Mouse (Mus musculus) regulatory T cell (primary cell): ENCODE measurements around the gene Crygc.

ENCODE experiments used
- in situ Hi-C: fragments of 300-600 bp; cut with MboI, MseI; formaldehyde crosslinking; loops from one replicate; pipeline ENCODE4 v1.15.1; 2025; ENCODE audit warnings: high pct_unique_total_duplicates

Gene Crygc

DNA sequence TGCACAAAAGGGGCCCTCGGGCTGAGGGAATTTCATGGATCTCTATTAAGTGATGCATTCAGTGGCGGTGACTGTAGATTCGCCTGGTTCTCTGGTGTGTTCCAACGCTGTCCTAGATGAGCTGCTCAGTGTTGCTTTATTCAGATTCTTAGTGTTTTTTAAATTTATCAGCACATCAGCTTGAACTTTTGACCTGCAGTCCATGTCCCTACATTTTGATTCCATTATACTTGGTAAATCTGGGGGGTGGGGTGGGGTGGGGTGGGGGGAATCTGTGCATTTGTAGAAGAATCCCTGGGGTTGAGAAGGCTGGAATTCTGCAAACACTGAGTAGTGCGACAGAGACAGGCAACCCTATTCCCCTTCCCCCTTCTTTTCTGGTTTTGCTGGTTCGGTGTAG is at the start of gene Crygc:
Gene Crygc, minus strand, starts transcription at position 101 of the 400 bp plus-strand sequence.
- in situ Hi-C loops, result no loop called here

DNA sequence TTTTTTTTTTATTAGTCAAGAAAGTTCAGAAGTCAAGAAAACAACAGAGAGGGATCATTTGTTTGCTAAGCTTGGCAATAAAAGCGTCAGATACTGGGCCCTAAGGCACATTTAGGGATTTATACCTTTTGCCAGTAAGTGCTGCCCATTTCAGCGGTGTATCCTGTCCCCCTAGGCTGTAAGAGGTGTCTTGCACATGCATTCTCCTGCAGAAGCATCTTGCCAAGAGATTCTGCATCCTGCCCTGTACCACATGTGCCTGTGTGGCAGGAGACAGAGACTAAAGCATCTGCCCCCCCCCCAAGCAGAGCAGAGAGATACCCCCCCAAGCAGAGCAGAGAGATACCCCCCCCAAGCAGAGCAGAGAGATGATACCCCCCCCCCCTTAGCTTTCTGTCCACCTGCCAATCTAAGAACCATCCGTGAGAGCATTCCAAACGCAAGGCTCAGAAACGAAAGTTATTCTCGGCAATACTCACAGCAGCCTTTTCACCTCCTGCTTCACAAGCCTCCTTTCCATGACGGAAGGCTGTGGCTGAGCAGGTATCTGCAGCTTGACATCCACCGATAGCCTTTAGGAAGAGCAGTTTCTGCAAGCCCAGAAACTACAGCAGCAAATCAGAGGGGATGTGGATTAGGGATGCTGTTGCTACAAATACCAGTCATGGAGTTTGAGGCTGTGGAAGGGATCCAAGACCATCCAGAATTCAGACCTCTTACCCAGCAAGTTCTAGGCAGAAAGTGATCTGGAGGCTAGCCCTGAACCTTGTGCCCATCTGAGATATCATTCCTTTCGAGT is 49.3 kb upstream of the Crygc start, which contains the start of gene D630023F18Rik:
Gene D630023F18Rik, minus strand, starts transcription at position 641 of the 799 bp plus-strand sequence.
- in situ Hi-C loops, result no loop called here

DNA sequence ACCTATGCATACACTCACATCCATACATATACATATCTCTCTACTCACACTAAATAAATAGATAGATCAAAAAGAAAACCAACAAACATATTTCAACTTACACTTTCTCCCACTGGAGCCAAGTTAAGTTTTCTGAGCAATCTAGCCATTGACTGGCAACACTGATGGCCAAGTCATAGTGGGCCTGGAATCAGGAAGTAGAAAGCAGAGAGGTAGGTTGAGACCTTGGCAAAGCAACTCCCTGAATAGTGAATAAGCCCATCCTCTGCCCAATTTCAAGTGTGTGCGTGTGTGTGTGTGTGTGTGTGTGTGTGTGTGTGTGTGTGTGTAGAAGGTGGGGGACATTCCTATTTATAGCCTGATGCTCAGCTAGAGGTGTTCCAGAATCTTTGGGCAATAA is 45.9 kb upstream of the Crygc start, which contains the start of gene Gm28845:
Gene Gm28845, minus strand, starts transcription at position 121 of the 400 bp plus-strand sequence.
- in situ Hi-C loops, result no loop called here

DNA sequence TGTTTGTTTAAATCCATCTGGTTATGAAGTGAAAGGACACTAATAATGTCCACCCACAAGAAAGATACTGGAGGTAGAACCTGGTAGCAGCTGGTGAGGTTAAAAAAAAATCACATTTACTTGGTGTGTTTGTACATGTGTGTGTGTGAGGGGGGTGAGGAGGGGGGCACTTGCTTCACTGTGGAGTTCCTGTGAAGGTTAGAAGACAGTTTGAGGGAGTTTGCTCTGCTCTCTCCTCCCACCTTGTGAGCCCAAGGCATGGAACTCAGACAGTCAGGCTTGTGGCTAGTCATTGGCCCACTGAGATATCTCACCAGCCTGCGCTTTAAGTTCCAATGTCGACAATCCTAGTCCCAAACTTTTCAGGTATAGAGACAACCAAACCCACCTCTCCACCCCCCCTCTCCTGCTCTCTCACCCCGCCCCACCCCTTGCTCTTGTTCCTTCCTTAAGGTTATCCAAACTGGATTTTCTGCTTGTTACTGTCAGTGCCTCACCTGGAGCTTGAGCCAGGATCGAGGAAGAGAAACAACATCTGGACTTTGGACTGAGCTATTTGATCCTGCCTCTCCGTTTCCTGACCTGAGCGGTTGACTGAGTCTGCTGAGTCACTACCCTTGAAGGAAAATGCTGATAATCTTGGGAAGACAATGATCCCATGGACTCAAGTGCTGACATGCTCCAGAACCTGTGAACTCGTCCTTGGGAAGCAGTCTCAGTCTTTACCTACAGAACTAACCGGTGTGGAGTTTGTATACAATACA is 44.8 kb upstream of the Crygc start:
- in situ Hi-C loops, result no loop called here

DNA sequence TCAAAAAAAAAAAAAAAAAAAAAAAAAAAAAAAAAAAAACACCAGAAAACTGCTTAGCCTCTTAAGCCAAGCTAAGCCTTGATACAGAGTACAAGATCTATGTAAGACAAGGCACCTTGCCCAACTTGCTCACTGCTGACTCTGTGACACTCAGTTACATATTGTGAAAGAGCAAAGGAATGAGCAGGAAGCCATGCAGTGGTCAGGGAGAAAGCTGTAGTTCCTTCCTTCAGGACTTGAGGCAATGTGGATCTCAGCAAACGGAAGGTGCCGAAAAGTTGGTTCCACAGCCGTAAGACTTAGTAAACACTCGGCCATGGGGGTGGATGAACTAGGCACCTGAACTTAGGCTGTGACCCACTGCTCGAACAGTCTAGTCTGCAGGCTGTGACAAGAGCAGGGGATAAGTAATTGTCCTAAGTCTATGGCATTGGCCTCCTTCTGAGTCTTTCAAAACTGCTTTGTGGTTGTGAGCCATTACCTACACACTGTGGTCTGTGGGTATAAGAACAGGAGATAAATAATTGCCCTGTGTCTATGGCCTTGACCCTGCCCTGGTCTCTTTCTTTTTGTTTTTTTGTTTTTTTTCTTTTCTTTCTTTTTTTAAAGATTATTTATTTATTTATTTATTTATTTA is 40.2 kb upstream of the Crygc start:
- in situ Hi-C loops, result no loop called here

DNA sequence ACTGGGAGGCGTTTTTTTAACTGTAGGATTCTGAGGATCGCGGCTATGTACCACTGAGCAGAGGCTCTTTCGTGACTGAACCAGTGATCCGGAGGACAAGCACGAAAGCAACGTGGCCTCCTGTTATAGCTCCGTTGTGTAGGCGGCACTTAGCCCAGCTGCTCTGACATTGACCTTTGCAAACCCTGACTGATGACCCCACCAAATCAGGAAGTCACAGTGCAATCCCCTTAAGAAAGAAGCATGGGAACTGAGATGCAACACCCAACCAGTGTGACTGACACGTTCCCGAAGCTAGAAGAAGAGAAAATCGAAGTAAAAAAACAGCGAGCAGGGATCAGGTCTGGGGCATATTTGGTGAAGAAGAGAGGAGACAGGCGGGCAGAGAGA is 39.3 kb upstream of the Crygc start:
- in situ Hi-C loops, result no loop called here

DNA sequence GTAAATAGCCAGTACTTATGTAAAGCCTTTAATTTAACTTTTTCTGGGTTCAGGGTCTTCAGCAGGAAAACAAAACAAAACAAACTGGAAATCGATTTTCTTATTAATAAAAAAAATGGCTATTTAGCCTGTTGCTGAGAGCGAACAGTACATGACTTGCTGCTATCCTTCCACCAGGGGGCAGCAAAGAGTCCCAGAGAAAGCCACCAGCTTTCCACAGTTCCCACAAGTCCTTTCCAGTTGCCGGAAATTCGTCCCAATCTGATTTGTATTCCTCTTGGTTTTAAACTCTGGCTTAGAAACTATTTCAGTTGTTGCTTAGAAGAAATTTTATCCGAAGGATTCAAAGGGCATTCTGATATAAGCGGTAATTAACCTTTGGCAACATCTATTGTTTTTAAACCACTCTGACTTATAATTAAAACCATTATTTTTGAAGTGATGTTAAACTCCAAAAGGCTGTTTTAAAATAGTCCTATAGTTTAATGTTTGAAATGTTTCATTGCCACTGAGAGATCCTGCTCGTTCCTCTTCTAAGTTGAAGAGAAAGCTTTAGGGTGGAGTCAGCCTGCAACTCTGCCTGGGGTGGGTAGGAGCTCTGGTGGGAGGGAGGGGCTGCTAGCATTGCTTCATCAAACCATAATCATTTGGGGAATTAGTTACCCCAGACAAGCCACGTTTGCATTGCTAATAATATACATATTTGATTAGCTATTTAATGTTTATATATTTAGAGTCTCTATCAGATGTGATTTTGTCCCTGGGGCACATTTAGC is 38.7 kb upstream of the Crygc start:
- in situ Hi-C loops, result no loop called here

DNA sequence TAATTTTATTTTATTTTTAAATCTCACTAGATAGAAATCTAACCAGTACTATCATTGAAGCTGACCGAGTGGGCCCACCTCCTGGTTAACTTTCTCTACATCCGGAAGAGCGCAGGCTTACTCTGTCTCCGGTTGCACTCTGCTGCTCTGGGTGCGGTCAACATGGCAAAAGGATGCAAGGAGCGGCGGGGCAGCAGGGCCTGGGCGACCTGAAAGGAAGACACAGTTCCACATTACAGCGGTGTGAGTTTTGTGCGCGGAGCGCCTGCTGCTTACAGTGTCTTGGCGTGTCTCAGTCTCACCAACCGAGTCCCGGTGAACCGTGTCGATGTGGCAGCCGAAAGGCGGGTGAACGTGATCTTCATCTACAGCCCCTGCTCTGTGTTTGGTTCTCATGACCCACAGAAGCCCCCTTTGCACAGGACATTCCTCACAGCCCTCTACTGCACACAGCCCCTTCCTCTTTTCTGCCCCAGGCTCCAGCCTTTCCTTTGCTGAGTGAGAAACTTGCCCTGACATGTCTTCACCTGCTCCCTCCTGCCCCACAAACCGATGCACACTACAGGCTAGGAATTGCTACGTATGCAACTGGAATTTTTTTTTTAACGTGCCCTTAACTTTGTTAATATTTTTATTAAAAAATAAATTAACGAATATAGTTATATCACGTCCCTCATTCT is 36.4 kb upstream of the Crygc start:
- in situ Hi-C loops, result no loop called here

DNA sequence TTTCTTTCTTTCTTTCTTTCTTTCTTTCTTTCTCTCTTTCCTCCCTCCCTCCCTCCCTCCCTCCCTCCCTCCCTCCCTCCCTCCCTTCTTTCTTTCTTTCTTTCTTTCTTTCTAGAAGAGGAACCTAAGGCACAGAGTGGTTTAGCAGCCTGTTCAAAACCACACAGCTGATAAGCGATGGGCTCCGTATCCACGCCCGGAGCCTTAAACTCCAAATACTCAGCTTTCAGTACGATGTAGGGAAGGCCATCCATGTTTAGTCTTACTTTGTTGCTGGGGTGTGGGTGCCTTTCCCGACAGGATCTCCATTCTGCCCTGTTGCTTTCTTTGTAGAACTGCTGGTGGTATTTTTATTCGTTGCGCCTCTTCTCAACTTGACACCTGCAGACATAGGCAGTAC is 35.7 kb upstream of the Crygc start:
- in situ Hi-C loops, result no loop called here

DNA sequence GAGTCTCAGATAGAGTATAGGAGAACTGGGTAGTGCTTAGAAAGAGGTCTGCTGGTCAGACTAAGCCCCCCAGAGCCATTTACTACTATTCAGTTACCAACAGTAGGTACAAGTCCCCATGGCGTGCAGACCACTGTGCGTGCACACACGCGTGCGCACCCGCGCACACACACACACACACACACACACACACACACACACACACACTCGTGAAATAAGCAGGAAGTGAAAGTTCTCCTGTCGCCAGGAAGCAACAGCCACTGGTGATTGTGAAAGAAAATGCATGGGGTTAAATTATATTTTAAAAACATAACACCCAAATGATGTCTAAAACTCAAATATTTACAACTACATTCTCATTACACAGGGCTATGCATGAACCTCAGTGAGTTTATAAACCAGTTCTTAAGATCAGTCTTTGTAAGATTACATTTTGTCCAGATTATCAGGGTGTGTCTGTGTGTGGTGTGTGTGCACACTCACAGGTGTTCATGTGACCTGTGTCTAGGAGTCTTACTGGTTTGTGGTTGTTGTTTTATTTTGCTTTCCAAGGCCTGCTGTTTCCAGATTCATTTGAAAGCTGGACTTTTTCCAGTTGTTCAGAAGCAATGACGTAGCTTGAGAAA is 34.3 kb upstream of the Crygc start:
- in situ Hi-C loops, result no loop called here

DNA sequence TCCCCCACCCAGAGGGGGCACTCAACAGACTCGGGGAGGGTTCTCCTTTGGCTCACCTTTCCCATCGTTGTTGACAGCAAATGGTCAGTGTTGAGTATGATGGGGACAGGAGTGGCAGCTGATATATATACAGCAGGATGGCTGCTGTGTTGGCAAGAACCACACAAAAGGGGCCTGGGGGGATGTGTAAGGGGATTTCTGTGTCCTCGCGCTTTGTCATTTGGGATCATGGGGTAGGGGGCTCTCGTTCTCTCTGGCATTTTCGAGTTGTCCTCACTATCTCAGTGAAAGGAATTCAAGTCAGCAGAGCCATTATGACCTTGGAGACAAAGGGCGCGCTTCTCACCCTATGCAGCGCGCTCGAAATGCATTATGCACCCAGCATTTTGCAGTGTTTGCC is 29.8 kb upstream of the Crygc start, which contains the start of gene Cryga:
Gene Cryga, minus strand, starts transcription at position 101 of the 400 bp plus-strand sequence.
- in situ Hi-C loops, result no loop called here

DNA sequence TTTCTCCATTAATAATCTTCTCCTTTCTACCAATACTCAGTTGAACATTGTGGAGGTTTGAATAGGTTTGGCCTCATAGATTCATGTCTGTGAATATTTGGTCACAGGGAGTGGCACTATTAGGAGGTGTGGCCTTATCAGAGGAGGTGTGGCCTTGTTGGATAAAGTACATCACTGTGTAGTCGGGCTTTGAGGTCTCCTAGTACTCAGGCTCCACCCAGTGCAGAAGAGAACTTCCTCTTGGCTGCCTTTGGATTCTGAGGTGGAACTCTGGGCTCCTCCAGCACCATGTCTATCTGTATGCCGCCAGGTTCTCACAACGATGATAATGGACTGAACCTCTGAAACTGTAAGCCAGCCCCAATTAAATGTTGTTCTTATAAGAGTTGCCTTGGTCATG is 23.5 kb upstream of the Crygc start:
- in situ Hi-C loops, result no loop called here

DNA sequence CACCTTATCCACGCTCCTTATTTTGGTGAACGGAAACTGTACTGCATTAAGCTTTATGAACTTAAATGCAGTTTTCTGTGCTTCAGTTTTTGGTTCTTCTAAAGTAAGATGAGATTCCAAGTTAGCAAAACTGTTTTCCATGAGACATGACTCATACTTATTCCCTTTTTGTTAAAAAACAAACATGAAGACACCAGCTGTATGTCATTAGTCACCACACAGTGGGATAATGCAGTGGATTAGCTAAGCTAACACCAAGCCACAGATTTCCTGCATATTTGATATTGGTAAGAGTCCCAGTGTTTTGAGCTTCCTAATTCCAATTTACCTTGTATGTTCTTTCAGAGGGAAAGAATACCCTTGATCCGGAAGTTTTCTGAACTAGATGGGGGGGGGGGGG is 18.1 kb upstream of the Crygc start:
- in situ Hi-C loops, result no loop called here

DNA sequence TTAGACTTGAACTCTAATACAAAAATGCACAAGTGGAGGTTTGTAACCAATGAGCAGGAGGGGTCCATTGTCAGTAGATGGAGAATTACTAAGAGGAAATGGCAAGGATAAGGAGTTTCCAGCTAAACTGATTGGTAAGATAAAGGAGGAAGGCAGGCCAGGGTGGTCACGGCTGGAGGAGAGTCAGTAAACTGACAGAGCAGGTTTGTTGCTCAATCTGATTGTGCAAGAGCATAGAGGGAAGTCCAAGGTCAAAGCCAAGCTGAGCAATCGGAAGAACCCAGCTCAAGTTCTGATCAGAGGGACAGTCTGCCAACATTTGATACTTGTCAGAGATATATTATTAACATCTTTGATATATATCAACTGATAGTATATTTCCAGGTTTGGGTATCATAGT is 16.9 kb upstream of the Crygc start:
- in situ Hi-C loops, result no loop called here

DNA sequence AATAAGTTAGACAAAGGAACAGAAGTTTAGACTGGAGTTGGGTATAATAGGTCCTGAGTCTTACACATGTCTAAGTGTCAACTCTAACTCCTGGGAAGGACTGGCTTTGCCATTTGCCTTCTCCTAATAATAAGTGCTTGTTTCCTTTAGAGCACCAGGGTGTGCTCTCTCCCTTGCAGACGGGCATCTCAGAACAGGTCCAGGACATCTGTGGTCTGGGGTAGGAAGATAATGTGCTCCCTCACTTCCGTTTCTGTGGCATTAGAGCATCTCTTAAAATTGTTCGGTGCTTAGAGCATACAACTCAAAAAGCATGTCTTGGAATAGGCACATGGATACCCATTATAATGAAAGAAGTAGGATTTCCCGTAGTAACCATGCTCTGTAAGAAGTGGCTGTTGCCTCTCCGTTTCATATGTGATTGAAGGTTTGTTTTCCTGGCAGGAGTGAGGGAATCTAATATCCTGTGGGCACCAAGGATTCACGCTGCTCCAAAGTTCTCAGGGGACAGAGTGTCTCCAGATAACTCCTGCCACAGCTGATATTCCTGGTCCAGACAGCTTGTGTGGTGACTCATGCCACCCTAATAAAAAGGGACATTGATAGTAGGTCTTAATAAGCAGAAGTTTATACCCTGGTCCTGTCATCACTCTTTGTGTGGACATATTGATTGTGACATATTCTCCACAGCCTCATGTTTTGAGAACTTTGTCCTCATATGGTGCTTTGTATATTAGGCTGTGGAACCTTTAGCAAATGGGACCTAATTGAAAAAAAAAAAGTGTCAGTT is 15.3 kb upstream of the Crygc start:
- in situ Hi-C loops, result no loop called here

DNA sequence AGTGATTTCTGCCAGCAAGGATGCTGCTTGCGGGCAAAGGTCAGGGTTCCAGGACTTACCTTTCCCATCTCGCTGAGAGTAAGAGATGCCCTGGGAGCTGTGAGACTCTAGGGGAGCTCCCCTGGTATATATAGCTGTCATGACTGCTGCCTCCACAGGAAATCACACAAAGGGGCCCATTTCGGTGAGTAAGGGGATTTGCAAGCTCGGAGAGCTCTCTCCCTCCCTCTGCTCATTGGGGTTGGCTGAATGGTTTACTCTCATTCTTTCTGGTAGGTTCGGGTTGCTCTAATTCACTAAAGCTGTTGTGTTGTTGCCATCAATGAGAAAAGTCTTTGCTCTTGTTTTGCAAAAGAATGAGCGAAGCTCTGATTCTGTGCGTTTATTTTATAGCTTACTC is 8.7 kb upstream of the Crygc start, which contains the start of gene Crygb:
Gene Crygb, minus strand, starts transcription at position 101 of the 400 bp plus-strand sequence.
- in situ Hi-C loops, result no loop called here

DNA sequence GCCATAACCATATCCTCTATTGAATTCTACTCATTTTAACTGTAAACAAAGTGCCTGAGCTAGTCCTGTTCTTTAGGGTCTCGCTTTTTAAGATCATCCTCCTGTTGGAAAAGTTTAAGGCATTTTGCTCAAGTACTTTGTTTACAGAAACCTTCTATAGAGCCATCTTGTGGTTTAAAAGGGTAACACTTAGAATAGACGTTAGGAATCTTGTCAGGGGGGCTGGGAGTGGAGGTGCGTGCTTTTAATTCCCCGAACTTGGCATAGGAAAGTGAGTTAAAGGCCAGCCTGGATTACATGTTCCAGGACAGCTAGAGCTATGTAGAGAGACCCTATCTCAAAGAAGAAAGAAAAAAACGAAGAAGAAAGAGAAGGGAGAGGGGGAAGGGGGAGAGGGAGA is 2.1 kb upstream of the Crygc start:
- in situ Hi-C loops, result no loop called here

DNA sequence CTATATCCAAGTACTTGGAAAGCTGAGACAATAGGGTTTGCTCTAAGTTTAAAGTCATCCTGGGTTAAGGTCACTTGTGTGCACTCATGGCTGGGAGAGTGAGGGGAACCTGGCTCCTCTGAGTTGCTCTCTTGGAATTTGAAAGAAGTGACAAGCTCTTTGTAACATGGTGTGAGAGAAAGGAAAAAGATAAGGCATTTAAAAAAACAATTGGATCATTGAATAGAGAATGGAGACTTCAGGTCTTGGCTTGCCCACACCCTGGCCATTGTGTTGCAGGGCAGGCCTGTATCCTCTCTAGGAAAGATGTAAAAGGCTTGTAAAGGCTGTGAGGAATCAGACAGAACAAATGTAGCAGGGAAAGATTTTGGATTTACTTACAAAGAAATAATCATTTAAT is 5.6 kb downstream of the Crygc start:
- in situ Hi-C loops, result no loop called here

DNA sequence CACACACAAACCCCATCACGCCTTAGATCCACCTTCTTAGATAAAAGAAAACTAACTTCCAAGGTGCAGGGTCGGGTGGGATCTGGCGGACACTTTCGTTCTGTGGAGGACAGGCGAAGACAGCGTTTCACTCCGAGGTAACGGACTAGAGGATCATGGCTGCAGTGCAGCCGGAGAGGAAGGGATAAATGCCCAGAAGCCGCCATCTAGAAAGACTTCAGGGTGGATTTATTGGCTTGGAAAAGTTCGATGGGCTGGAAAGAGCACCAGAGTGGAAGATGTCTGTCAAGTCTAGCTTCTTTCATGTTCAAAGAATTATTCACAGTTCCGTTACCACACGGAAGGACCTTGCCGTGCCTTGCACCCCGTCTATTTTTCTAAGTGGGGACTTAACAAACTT is 9.3 kb downstream of the Crygc start:
- in situ Hi-C loops, result no loop called here

DNA sequence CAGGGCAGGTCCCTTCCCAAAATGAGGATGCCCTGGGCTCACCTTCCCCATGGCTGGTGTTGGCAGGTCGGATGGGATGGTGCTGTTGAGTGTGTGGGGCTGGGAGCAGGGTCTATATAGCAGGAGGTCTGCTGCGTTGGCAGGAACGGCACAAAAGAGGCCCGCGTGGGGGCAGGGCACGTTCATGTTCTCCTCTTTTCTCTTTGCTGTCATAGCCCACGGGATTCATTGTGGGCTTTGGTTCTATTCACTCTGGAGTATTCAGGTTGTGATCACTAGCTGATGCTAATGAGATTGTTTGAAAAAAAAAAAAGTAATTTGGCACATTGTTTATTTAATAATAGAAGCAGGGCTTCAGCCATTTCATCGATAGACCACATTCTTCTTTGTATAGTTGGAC is 10.1 kb downstream of the Crygc start, which contains the start of gene Crygd:
Gene Crygd, minus strand, starts transcription at position 101 of the 400 bp plus-strand sequence.
- in situ Hi-C loops, result no loop called here
